Mouse (Mus musculus) hindbrain, embryonic 16.5 days (tissue): ENCODE measurements around the gene Opn4. TPM values are rescaled to one million over a fixed set of nuclear protein-coding genes. Genes with fewer than 3 reads are reported as not detected.

Source experiments
- ATAC-seq: fragments of 200-750 bp; cut with Nextera tagmentation; 2 replicates; pipeline ENCODE4 v1.8.0; 2017; ENCODE audit warnings: moderate TSS enrichment, moderate library complexity
- H3K27ac ChIP-seq: fragments of 300-500 bp; sonication (generic); 2 replicates; pipeline ENCODE4 v1.5.1; 2014; ENCODE audit warnings: low read depth, mild to moderate bottlenecking, control low read depth, low read length, moderate library complexity
- H3K27me3 ChIP-seq: fragments of 300-500 bp; sonication (generic); replicated peaks from 2 replicates; pipeline ENCODE4 v1.6.1; 2014; ENCODE audit warnings: low read length; ENCODE audit not compliant: control insufficient read depth, insufficient read depth
- H3K36me3 ChIP-seq: fragments of 300-500 bp; sonication (generic); 2 replicates; pipeline ENCODE4 v1.6.1; 2014; ENCODE audit warnings: mild to moderate bottlenecking, low read length, moderate library complexity, mixed read lengths; ENCODE audit not compliant: control insufficient read depth, insufficient read depth
- H3K4me1 ChIP-seq: fragments of 300-500 bp; sonication (generic); 2 replicates; pipeline ENCODE4 v1.6.1; 2014; ENCODE audit warnings: low read depth, low read length; ENCODE audit not compliant: control insufficient read depth, insufficient read depth
- H3K4me2 ChIP-seq: fragments of 300-500 bp; sonication (generic); 2 replicates; pipeline ENCODE4 v1.6.1; 2014; ENCODE audit warnings: mild to moderate bottlenecking, low read length, control low read depth, moderate library complexity
- H3K4me3 ChIP-seq: fragments of 300-500 bp; sonication (generic); 2 replicates; pipeline ENCODE4 v1.5.1; 2014; ENCODE audit warnings: mild to moderate bottlenecking, low read length, control low read depth, moderate library complexity
- H3K9ac ChIP-seq: fragments of 300-500 bp; sonication (generic); 2 replicates; pipeline ENCODE4 v1.6.1; 2014; ENCODE audit warnings: low read depth, mild to moderate bottlenecking, control low read depth, low read length, moderate library complexity
- H3K9me3 ChIP-seq: fragments of 300-500 bp; sonication (generic); 2 replicates; pipeline ENCODE4 v1.6.1; 2014; ENCODE audit warnings: mild to moderate bottlenecking, low read length, moderate library complexity; ENCODE audit not compliant: control insufficient read depth
- WGBS: fragments of 180-500 bp; shearing (Covaris S2); extraction: QIAGEN DNeasy Blood & Tissue Kit; methylation state at CpG from one replicate; pipeline ENCODE4 v1.1.7; 2014; 5-methylcytosine and 5-hydroxymethylcytosine counted together
- polyA plus RNA-seq: library from polyadenylated mRNA; unstranded; fragments of >200 nt; fragmentation: Nextera tagmentation; extraction: Ambion mirVana; gene quantifications from 2 replicates; pipeline ENCODE4 v1.2.1, GENCODE M21; 2015

Opn4 gene
- polyA plus RNA-seq: 0.27 TPM in 1 of 2 replicates, not detected in the other

- Histone ChIP-seq H3K36me3 (no peaks in the 10 kb centered on the region), H3K9ac (no peak within 1 kb of the TSS), H3K4me1 (no peaks in the 10 kb centered on the region), H3K27me3 (no peaks in the 10 kb centered on the region), H3K27ac (no peak within 1 kb of the TSS), H3K4me2 (no peak within 1 kb of the TSS), H3K9me3 (no peaks in the 10 kb centered on the region), H3K4me3 (no peak within 1 kb of the TSS)
- WGBS: 81% methylated on average over 8 of the region's 8 CpGs
- ATAC-seq: no peak
These were observed at the start of gene Opn4 for GRCm38 (mm10) chr14:34599941-34600340. Gene Opn4, minus strand, starts transcription at chr14:34600142.

- Histone ChIP-seq H3K4me2 (no peak overlapping the region), H3K9me3 (no peaks in the 10 kb centered on the region), H3K9ac (no peak overlapping the region), H3K4me3 (no peak overlapping the region), H3K27me3 (no peaks in the 10 kb centered on the region), H3K36me3 (no peaks in the 10 kb centered on the region), H3K27ac (no peak overlapping the region), H3K4me1 (no peaks in the 10 kb centered on the region)
- 83% methylated on average over 8 of the region's 8 CpGs for WGBS
- no peak for ATAC-seq
These were observed 48.0 kb upstream of the Opn4 start for GRCm38 (mm10) chr14:34647870-34648475.

- Histone ChIP-seq H3K27me3 (no peaks in the 10 kb centered on the region), H3K4me1 (no peaks in the 10 kb centered on the region)
These were observed 44.2 kb upstream of the Opn4 start for GRCm38 (mm10) chr14:34644140-34644539.

GRCm38 (mm10) chr14:34635721-34636120, 35.8 kb upstream of the Opn4 start:
- 90% methylated on average over 6 of the region's 6 CpGs for WGBS
- no peak overlapping the region for H3K9ac ChIP-seq
- no peaks in the 10 kb centered on the region for H3K9me3 ChIP-seq
- ATAC-seq: no peak
- no peak overlapping the region for H3K27ac ChIP-seq
- H3K4me2 ChIP-seq: no peak overlapping the region
- H3K4me1 ChIP-seq: no peaks in the 10 kb centered on the region
- no peaks in the 10 kb centered on the region for H3K27me3 ChIP-seq
- H3K36me3 ChIP-seq: no peaks in the 10 kb centered on the region
- H3K4me3 ChIP-seq: no peak overlapping the region

More at GRCm38 (mm10) chr14:34644140-34644539, 44.2 kb upstream of the Opn4 start:
- no peak for ATAC-seq
- Histone ChIP-seq H3K27ac (no peak overlapping the region), H3K36me3 (no peaks in the 10 kb centered on the region), H3K9me3 (no peaks in the 10 kb centered on the region), H3K9ac (no peak overlapping the region), H3K4me3 (no peak overlapping the region), H3K4me2 (no peak overlapping the region)
- 83% methylated on average over 7 of the region's 7 CpGs for WGBS

GRCm38 (mm10) chr14:34635192-34635591, 35.2 kb upstream of the Opn4 start:
- H3K27me3 ChIP-seq: no peaks in the 10 kb centered on the region
- H3K27ac ChIP-seq: no peak overlapping the region
- H3K36me3 ChIP-seq: no peaks in the 10 kb centered on the region
- WGBS: 46% methylated on average over 7 of the region's 7 CpGs
- H3K4me1 ChIP-seq: no peaks in the 10 kb centered on the region
- H3K4me2 ChIP-seq: no peak overlapping the region
- H3K9ac ChIP-seq: no peak overlapping the region
- no peak for ATAC-seq
- H3K9me3 ChIP-seq: no peaks in the 10 kb centered on the region
- H3K4me3 ChIP-seq: no peak overlapping the region

GRCm38 (mm10) chr14:34632722-34633448, 32.9 kb upstream of the Opn4 start:
- H3K9ac ChIP-seq: no peak overlapping the region
- H3K27ac ChIP-seq: no peak overlapping the region
- no peaks in the 10 kb centered on the region for H3K36me3 ChIP-seq
- H3K4me2 ChIP-seq: no peak overlapping the region
- H3K27me3 ChIP-seq: no peaks in the 10 kb centered on the region
- H3K4me3 ChIP-seq: no peak overlapping the region
- no peaks in the 10 kb centered on the region for H3K9me3 ChIP-seq
- 74% methylated on average over 10 of the region's 10 CpGs for WGBS
- ATAC-seq: no peak
- no peaks in the 10 kb centered on the region for H3K4me1 ChIP-seq

- Histone ChIP-seq H3K9me3 (no peaks in the 10 kb centered on the region), H3K9ac (no peak overlapping the region), H3K27me3 (no peaks in the 10 kb centered on the region), H3K27ac (no peak overlapping the region), H3K4me2 (no peak overlapping the region), H3K4me1 (no peaks in the 10 kb centered on the region), H3K36me3 (no peaks in the 10 kb centered on the region), H3K4me3 (no peak overlapping the region)
- no peak for ATAC-seq
- 89% methylated on average over 7 of the region's 7 CpGs for WGBS
These were observed 26.9 kb upstream of the Opn4 start for GRCm38 (mm10) chr14:34626824-34627223.

GRCm38 (mm10) chr14:34623531-34624210, 23.7 kb upstream of the Opn4 start:
- H3K27me3 ChIP-seq: no peaks in the 10 kb centered on the region
- no peak overlapping the region for H3K27ac ChIP-seq
- H3K9ac ChIP-seq: no peak overlapping the region
- H3K36me3 ChIP-seq: no peaks in the 10 kb centered on the region
- no peak overlapping the region for H3K4me3 ChIP-seq
- H3K9me3 ChIP-seq: no peaks in the 10 kb centered on the region
- no peak overlapping the region for H3K4me2 ChIP-seq
- H3K4me1 ChIP-seq: no peaks in the 10 kb centered on the region
- WGBS: 85% methylated on average over 16 of the region's 16 CpGs
- ATAC-seq: no peak

- Histone ChIP-seq H3K27me3 (no peaks in the 10 kb centered on the region), H3K27ac (no peak overlapping the region), H3K4me3 (no peak overlapping the region), H3K9me3 (no peaks in the 10 kb centered on the region), H3K36me3 (no peaks in the 10 kb centered on the region), H3K4me1 (no peaks in the 10 kb centered on the region), H3K4me2 (no peak overlapping the region), H3K9ac (no peak overlapping the region)
- ATAC-seq: no peak
- WGBS: 95% methylated on average over 5 of the region's 5 CpGs
These were observed 23.1 kb upstream of the Opn4 start for GRCm38 (mm10) chr14:34623074-34623473.
